Comparison of ENCODE assay signal across 20 mouse cellular contexts in genomic region chr15:81179523-81179922, GRCm38 (mm10). TPM values are rescaled to one million over a fixed set of nuclear protein-coding genes. Genes with fewer than 3 reads are reported as not detected.
"Had no signal": no experiment of that assay in that cellular context is flagged by ENCODE, and none has a peak within 500 bp of the region (broad histone marks: within the 10 kb centered on the region; RNA-seq: fewer than 3 reads in every experiment).

No protein-coding gene starts in this region.

- ATAC-seq: intestine, embryonic 15.5 days had no signal

- H3K4me2 ChIP-seq: intestine, embryonic 15.5 days; kidney, embryonic 15.5 days; liver, embryonic 13.5 days; midbrain, embryonic 11.5 days; neural tube, embryonic 13.5 days; stomach, embryonic 15.5 days had no signal

- H3K27ac ChIP-seq: intestine, embryonic 15.5 days; kidney, embryonic 15.5 days; left cerebral cortex, adult 2 months; liver, embryonic 13.5 days; neural tube, embryonic 13.5 days; stomach, embryonic 15.5 days had no signal

- H3K27me3 ChIP-seq: intestine, embryonic 15.5 days; kidney, embryonic 15.5 days; liver, embryonic 13.5 days; neural tube, embryonic 13.5 days; stomach, embryonic 15.5 days had no signal

- H3K9ac ChIP-seq: intestine, embryonic 15.5 days; kidney, embryonic 15.5 days; liver, embryonic 13.5 days; neural tube, embryonic 13.5 days; stomach, embryonic 15.5 days had no signal

- H3K9me3 ChIP-seq: intestine, embryonic 15.5 days; kidney, embryonic 15.5 days; liver, embryonic 13.5 days; neural tube, embryonic 13.5 days; stomach, embryonic 15.5 days had no signal

- H3K4me3 ChIP-seq: intestine, embryonic 15.5 days; kidney, embryonic 15.5 days; left cerebral cortex, adult 2 months; liver, embryonic 13.5 days; neural tube, embryonic 13.5 days; stomach, embryonic 15.5 days had no signal

- H3K36me3 ChIP-seq: intestine, embryonic 15.5 days; liver, embryonic 13.5 days; neural tube, embryonic 13.5 days; stomach, embryonic 15.5 days had no signal

- DNase-seq: kidney, adult 11 months; kidney, adult 8-10 months; kidney, postnatal 10 days; layer of hippocampus, postnatal 36 days; liver, embryonic 13.5 days; midbrain, embryonic 14.5 days; retina, postnatal 1 day; right cerebral cortex, postnatal 25 days; spleen, adult 18-20 months; thymus, postnatal 25 days had no signal

RNA-seq across cellular contexts. Expression of gene Mchr1, which starts 55.8 kb away (rescaled TPM):
- total RNA-seq: liver, adult 2 months; megakaryocyte progenitor cell, adult 5-6 weeks; megakaryocyte-erythroid progenitor cell, adult 5-6 weeks; neutrophil, adult 5-6 weeks had no signal
- polyA plus RNA-seq: liver, adult 2 months had no signal
